Mouse (Mus musculus) embryonic facial prominence, embryonic 10.5 days (tissue): ENCODE results near the gene Mkrn2os. TPM values are rescaled to one million over a fixed set of nuclear protein-coding genes. Genes with fewer than 3 reads are reported as not detected.

Source experiments
- DNase-seq: peaks from one replicate; pipeline ENCODE4 v3.0.0-alpha.2; 2017; ENCODE audit warnings: low spot score
- H3K27ac ChIP-seq: fragments of 300-500 bp; sonication (generic); replicated peaks from 2 replicates; pipeline ENCODE4 v1.5.1; 2016; ENCODE audit warnings: mild to moderate bottlenecking
- H3K27me3 ChIP-seq: fragments of 300-500 bp; sonication (generic); replicated peaks from 2 replicates; pipeline ENCODE4 v1.6.1; 2016; ENCODE audit warnings: low read depth, mild to moderate bottlenecking; ENCODE audit not compliant: poor library complexity, severe bottlenecking
- H3K36me3 ChIP-seq: fragments of 300-500 bp; sonication (generic); replicated peaks from 2 replicates; pipeline ENCODE4 v1.6.1; 2016; ENCODE audit warnings: mild to moderate bottlenecking, moderate library complexity
- H3K4me1 ChIP-seq: fragments of 300-500 bp; sonication (generic); 2 replicates; pipeline ENCODE4 v1.6.1; 2016
- H3K4me3 ChIP-seq: fragments of 300-500 bp; sonication (generic); 2 replicates; pipeline ENCODE4 v1.5.1; 2016; ENCODE audit warnings: mild to moderate bottlenecking, moderate library complexity
- H3K9me3 ChIP-seq: fragments of 300-500 bp; sonication (generic); 2 replicates; pipeline ENCODE4 v1.6.1; 2016; ENCODE audit warnings: mild to moderate bottlenecking
- WGBS: fragments of 180-500 bp; shearing (Covaris S2); methylation state at CpG from one replicate; pipeline ENCODE4 v1.1.7; 2016; 5-methylcytosine and 5-hydroxymethylcytosine counted together
- polyA plus RNA-seq: library from polyadenylated mRNA; unstranded; fragments of >200 nt; fragmentation: Nextera tagmentation; extraction: Ambion mirVana; gene quantifications from 2 replicates; pipeline ENCODE4 v1.2.1, GENCODE M21; 2016

The Mkrn2os gene
- polyA plus RNA-seq, 1 experiment from 2014 or later = 0.21 TPM

DNA sequence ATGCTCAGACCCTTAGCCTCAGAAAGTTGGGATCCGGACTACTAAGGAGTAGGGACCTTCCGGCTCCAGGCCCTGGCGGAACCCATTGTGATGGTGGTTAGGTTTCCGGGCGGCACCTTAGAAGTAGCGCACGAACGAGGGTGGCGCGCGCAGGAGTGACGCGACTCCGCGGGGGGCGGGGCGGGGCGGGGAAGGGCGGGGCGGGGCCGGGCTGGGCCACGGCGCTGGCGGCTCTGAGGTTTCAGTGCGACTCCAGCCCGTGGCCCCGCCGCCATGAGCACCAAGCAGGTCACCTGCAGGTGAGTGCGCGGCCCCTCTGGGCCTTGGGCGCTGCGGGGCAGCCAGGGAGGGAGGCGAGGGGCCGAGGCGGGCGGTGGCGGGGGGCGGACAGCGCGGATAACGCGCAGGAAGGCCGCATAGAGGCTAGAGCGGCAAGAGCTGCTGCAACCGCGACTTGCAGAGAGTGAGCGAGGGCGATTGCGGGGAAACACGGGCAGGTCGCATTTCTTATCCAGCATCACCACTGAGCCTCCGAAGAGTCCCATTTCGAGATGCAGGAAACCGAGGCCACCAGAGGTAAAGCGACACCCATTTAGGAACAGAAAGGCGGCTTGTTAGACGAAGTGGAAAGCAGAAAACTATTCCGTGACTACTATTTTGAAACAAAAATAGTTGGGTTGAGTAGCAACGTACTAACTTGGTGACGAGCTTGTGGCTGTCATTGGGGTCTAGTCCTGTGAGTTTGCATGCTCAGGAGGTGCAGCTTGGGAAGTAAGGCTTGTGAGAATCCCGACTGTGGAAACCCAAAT is 9.5 kb upstream of the Mkrn2os start, which contains the start of gene Mkrn2:
Gene Mkrn2 (plus strand): TSS at position 188 of the 809 bp plus-strand sequence.
- WGBS = under 1% methylated on average over 61 of the region's 61 CpGs
- Histone ChIP-seq H3K27ac (peak within 1 kb of the TSS; percentile 89), H3K9me3 (no peaks in the 10 kb centered on the region)

GRCm38 (mm10) chr6:115601322-115601714 is 8.9 kb upstream of the Mkrn2os start:
- Histone ChIP-seq H3K9me3 (no peaks in the 10 kb centered on the region), H3K36me3 (peaks cover 16% of the 10 kb centered on the region), H3K27ac (peak overlapping the region; percentile 89), H3K4me1 (peaks cover 13% of the 10 kb centered on the region), H3K4me3 (peak overlapping the region; percentile 97), H3K27me3 (no peaks in the 10 kb centered on the region)
- no peak for DNase-seq
- WGBS = 67% methylated on average over 4 of the region's 4 CpGs

More for the DNA sequence above, 9.5 kb upstream of the Mkrn2os start, which contains the start of gene Mkrn2:
- Histone ChIP-seq H3K27me3 (no peaks in the 10 kb centered on the region), H3K4me1 (peaks cover 13% of the 10 kb centered on the region), H3K36me3 (peaks cover 17% of the 10 kb centered on the region), H3K4me3 (peak within 1 kb of the TSS; percentile 97)
- peak; percentile 94 for DNase-seq

DNA sequence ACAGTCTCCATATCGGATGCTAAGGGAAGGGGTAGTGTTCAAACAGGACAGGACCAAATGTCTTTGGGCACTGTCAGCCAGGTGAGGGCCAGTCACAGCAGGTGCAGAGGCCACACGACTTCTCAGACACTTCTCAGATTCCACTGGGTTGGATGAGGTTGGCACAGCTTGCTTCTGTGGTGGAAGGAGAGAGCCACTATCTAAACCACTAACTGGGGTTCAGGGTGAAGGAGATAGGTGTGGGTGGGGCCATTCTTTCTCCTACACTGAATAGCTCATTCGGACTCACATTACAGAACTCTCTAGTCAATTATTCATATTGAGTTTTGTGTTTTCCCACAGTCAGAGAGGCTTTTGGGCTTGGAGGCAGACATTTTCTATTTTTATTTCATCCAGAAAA is 3.3 kb upstream of the Mkrn2os start:
- no peaks in the 10 kb centered on the region for H3K27me3 ChIP-seq
- H3K4me1 ChIP-seq = peaks cover 13% of the 10 kb centered on the region
- 65% methylated on average over 3 of the region's 3 CpGs for WGBS
- DNase-seq = no peak
- no peak overlapping the region for H3K27ac ChIP-seq
- H3K4me3 ChIP-seq = no peak overlapping the region
- H3K9me3 ChIP-seq = no peaks in the 10 kb centered on the region
- H3K36me3 ChIP-seq = no peaks in the 10 kb centered on the region

- Histone ChIP-seq H3K27me3 (no peaks in the 10 kb centered on the region), H3K4me3 (no peak overlapping the region), H3K36me3 (no peaks in the 10 kb centered on the region), H3K4me1 (peaks cover 13% of the 10 kb centered on the region), H3K9me3 (no peaks in the 10 kb centered on the region), H3K27ac (no peak overlapping the region)
- 74% methylated on average over 3 of the region's 3 CpGs for WGBS
- no peak for DNase-seq
These were observed 2.1 kb upstream of the Mkrn2os start for GRCm38 (mm10) chr6:115594463-115594862.

DNA sequence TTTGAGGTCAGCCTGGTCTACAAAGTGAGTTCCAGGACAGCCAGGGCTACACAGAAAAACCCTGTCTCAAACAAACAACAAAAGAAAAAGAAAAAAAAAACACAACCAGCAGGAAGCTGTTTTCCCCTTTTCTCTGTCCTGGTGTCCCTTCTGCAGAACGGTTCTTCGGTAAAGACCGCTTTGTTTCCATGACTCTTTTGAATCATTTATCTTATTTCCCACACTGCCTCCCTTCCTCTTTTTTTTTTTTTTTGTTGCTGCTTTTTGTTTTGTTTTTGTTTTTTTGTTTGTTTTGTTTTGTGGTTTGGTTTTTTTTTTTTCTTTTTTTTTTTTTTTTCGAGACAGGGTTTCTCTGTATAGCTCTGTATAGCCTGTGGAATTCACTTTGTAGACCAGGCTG is 876 bp upstream of the Mkrn2os start:
- Histone ChIP-seq H3K4me1 (peaks cover 13% of the 10 kb centered on the region), H3K4me3 (no peak overlapping the region), H3K9me3 (no peaks in the 10 kb centered on the region), H3K27me3 (no peaks in the 10 kb centered on the region), H3K27ac (no peak overlapping the region), H3K36me3 (no peaks in the 10 kb centered on the region)
- DNase-seq = no peak
- 82% methylated on average over 4 of the region's 4 CpGs for WGBS

DNA sequence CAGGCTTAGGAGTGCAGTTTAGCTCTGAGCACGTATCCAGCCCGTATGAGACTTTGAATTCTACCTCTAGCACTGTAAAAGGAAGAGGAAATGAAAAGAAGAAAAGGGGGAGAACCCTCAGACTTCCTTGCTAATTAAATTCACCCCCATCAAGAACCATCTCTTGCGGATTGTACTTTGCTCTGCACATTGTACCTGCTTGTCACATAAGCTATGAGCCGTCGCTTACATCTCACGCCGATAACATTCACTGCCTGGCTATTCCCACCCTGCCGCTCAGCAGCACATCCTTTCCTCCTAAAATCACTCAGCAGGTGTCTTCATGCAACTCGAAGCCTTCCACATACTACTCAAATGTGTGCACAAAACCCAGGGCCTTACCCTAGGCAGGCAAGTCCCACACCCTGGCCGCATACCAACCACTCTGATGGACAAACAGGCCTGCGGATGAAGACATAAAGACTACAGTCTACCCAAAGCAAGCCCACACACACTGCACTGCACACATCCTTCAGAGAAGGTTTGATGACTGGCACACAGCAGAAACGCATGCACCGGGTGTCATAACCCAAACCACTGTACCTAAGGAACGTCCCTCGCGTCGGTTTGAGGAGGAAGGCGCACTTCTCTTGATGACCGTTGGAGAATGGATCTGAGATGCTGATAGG is 550 bp downstream of the Mkrn2os start:
- Histone ChIP-seq H3K4me3 (no peak overlapping the region), H3K9me3 (no peaks in the 10 kb centered on the region), H3K4me1 (peaks cover 13% of the 10 kb centered on the region), H3K36me3 (no peaks in the 10 kb centered on the region), H3K27ac (no peak overlapping the region), H3K27me3 (no peaks in the 10 kb centered on the region)
- WGBS = 88% methylated on average over 19 of the region's 19 CpGs
- no peak for DNase-seq

DNA sequence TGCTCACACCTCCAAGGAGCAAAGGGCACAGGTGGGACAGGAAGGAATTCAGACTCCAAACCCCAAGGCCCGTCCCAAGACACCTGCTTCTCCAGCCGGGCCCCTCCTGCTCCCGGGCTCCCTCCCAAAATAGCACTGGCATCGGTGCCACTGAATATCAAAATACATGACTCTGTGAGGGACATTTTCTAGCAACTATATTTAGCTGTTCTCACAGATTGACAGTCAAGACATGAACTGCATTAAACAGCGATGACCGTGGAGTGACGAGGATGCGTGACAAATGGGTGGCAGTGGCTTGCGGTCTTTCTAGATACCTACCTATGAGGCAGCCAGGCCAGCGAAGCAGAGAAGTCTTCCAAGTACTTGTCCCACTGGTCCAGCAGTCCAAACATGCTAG is 6.1 kb downstream of the Mkrn2os start:
- no peak overlapping the region for H3K27ac ChIP-seq
- no peaks in the 10 kb centered on the region for H3K4me1 ChIP-seq
- H3K9me3 ChIP-seq = no peaks in the 10 kb centered on the region
- no peaks in the 10 kb centered on the region for H3K27me3 ChIP-seq
- 89% methylated on average over 10 of the region's 10 CpGs for WGBS
- no peak for DNase-seq
- no peak overlapping the region for H3K4me3 ChIP-seq
- no peaks in the 10 kb centered on the region for H3K36me3 ChIP-seq

DNA sequence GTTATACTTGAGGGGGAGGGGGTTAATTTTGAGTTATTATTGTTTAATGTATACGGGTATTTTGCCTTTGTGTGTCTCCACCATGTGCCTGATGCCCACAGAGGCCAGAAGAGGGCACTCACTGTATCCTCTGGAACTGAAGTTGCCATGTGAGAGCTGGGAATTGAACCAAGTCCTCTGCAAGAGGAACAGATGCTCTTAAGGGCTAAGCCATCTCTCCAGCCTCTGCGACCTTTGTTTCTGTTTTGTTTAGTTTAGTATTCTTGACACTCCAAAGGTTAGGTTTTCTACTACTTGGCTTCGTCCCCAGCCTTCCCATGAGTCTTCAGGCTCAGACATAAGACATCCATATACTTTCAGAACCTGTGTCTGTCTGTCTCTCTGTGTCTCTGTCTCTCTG is 8.2 kb downstream of the Mkrn2os start:
- no peak for DNase-seq
- H3K4me3 ChIP-seq = no peak overlapping the region
- no peaks in the 10 kb centered on the region for H3K9me3 ChIP-seq
- 80% methylated on average over 3 of the region's 3 CpGs for whole genome bisulfite sequencing
- H3K27me3 ChIP-seq = no peaks in the 10 kb centered on the region
- H3K27ac ChIP-seq = no peak overlapping the region
- no peaks in the 10 kb centered on the region for H3K4me1 ChIP-seq
- peaks cover 11% of the 10 kb centered on the region; the same call in 1 of the 2 replicates for H3K36me3 ChIP-seq

DNA sequence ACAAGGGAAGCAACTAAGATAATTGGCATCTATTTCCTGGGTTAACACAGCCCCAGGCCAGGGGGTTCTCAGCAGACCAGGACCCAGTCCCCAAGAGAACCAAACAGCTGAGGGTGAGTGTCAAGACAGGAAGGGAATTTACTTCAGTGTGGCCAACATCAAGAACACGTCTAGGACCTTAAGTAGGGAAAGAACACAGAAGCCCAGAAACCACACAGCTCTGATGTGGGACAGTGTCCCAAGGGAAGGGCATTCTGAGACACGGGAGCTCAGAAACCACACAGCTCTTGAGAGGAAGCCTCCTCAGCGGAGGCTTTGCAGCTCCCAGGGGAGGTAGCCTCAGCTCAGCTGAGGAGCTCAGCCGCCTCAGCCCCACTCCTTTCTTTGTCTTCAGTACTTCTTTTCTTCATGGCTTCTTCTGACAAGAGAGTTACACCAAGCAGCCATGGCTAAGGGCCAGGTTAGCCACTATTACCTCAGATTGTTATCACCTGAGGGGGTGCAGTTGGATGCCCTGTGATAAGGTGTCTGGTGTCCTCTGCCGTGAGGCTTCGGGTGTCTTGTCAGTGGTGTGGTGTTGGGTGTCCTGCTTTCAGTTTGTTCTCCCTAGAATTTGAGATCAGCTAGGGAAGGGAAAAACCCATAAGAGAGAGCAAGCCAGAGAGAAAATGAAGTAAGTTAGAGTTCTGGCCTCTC is 8.8 kb downstream of the Mkrn2os start:
- Histone ChIP-seq H3K36me3 (peaks cover 17% of the 10 kb centered on the region), H3K4me3 (no peak overlapping the region), H3K9me3 (no peaks in the 10 kb centered on the region), H3K4me1 (no peaks in the 10 kb centered on the region), H3K27me3 (no peaks in the 10 kb centered on the region), H3K27ac (no peak overlapping the region)
- 78% methylated on average over 6 of the region's 6 CpGs for WGBS
- DNase-seq = no peak

- WGBS = 84% methylated on average over 10 of the region's 10 CpGs
- Histone ChIP-seq H3K4me3 (no peak overlapping the region), H3K27me3 (no peaks in the 10 kb centered on the region), H3K27ac (no peak overlapping the region; the same call in 1 of the 2 replicates), H3K36me3 (peaks cover 28% of the 10 kb centered on the region), H3K9me3 (no peaks in the 10 kb centered on the region), H3K4me1 (no peaks in the 10 kb centered on the region)
- no peak for DNase-seq
These were observed 9.9 kb downstream of the Mkrn2os start for GRCm38 (mm10) chr6:115582328-115583115.

DNA sequence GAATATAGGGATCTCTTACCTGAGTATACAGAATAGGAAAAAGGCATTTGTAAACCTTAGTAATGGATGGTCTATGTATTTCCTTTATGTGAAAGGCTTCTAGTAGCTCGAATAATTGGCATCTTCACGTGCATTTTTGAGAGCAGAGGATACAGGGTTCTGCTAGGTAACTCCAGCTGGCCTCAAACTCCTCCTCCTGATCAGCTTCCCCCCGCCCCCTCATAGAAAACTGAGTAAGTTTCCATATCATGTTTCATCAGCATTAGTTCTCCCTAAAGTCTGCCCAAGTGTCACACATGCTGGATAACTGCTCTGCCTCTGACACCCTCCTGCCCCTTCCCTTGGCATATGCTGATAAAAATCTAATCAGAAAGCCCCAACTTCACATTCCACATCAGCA is 11.6 kb downstream of the Mkrn2os start:
- 86% methylated on average over 3 of the region's 3 CpGs for WGBS
- H3K27me3 ChIP-seq = no peaks in the 10 kb centered on the region
- H3K4me1 ChIP-seq = no peaks in the 10 kb centered on the region
- DNase-seq = no peak
- peaks cover 45% of the 10 kb centered on the region for H3K36me3 ChIP-seq
- no peak overlapping the region for H3K4me3 ChIP-seq
- no peaks in the 10 kb centered on the region for H3K9me3 ChIP-seq
- no peak overlapping the region for H3K27ac ChIP-seq

DNA sequence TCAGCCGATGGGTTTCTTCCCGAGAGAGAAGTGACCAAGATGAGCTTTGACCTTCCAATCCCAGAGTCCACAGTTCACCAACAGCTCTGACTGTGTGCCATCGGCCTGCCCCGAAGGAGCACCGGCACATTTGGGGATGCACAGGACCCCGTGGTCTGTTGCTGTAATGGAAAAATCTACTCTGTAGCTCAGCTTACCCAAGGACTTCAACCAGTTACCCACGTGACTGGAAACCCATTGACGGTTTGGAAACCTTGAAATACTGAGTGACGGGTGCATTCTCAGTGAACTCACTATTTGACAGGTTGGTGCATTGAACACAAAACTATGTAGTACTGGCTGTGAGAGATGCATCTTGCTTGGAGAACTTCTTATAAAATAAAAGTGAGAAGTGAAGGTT is 14.4 kb downstream of the Mkrn2os start:
- Histone ChIP-seq H3K27ac (no peak overlapping the region), H3K36me3 (peaks cover 69% of the 10 kb centered on the region), H3K4me3 (no peak overlapping the region), H3K4me1 (no peaks in the 10 kb centered on the region), H3K9me3 (no peaks in the 10 kb centered on the region), H3K27me3 (no peaks in the 10 kb centered on the region)
- DNase-seq = no peak
- 93% methylated on average over 9 of the region's 9 CpGs for WGBS
